Mouse (Mus musculus) spleen, adult 2 months (tissue): Measurements from ENCODE around the gene Nrd1.

ENCODE experiments used
- CTCF ChIP-seq: fragments of 200-500 bp; IDR thresholded peaks from 2 replicates; pipeline ENCODE4 v1.5.1; 2011; ENCODE audit warnings: mild to moderate bottlenecking, inconsistent platforms; ENCODE audit not compliant: insufficient read depth, insufficient read length, insufficient replicate concordance; ENCODE audit errors: extremely low read depth
- POLR2A ChIP-seq: fragments of 200-500 bp; IDR thresholded peaks from 2 replicates; pipeline ENCODE4 v1.6.1; 2011; ENCODE audit warnings: low read depth, low read length, inconsistent platforms

DNA sequence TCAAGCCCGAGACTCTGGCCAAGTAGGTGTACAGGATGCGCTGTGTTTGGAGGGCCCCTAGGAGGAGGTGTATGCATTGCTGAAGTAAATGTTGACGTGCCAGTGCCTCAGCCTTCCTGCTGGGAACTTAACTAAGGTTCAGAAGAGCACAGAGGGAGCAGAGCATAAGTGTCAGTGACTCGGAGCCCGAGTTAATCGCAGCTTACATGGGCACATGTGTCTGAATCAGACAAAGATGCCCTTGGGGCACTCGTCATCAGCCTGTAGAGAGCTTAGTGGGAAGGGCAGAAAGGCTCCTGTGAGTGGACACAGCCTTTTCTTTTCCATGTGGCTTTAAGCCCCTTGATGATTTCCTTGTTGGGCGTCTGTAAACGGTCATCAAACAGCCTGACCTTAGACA, 53.5 kb downstream of the Nrd1 start:
- TF ChIP-seq POLR2A (no peak), CTCF (no peak)
